Mouse (Mus musculus) erythroblast, embryonic 14.5 days (primary cell): ENCODE measurements around the gene R3hdm2.

Experiments
- GATA1 ChIP-seq: IDR thresholded peaks from 2 replicates; pipeline ENCODE4 v1.6.1; 2012; ENCODE audit warnings: low read length, inconsistent platforms, mixed read lengths
- TAL1 ChIP-seq: IDR thresholded peaks from 3 replicates; pipeline ENCODE4 v1.6.1; 2012; ENCODE audit warnings: low read length, inconsistent platforms, mixed read lengths

DNA sequence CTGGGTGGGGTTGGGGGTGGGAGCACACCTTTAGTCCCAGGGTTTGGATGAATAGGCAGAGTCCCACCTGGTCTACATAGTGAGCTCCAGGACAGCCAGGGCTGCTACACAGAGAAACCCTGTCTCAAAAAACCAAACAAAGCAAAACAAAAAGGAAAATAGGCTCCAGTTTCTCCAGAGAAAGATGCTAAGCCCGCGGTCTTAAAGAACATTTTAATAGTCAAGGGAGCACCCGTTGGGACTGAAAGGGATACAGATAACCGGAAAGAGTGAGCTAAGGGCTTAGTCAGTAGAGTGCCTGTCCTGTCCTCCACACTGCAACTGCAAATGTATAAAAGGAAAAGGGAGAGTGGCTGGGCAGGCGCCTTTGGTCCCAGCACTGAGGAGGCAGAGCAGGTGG, 13.0 kb upstream of the R3hdm2 start:
- TF ChIP-seq GATA1 (no peak), TAL1 (no peak)
